Comparison of ENCODE assay signal across 8 mouse cellular contexts in the genomic region with DNA sequence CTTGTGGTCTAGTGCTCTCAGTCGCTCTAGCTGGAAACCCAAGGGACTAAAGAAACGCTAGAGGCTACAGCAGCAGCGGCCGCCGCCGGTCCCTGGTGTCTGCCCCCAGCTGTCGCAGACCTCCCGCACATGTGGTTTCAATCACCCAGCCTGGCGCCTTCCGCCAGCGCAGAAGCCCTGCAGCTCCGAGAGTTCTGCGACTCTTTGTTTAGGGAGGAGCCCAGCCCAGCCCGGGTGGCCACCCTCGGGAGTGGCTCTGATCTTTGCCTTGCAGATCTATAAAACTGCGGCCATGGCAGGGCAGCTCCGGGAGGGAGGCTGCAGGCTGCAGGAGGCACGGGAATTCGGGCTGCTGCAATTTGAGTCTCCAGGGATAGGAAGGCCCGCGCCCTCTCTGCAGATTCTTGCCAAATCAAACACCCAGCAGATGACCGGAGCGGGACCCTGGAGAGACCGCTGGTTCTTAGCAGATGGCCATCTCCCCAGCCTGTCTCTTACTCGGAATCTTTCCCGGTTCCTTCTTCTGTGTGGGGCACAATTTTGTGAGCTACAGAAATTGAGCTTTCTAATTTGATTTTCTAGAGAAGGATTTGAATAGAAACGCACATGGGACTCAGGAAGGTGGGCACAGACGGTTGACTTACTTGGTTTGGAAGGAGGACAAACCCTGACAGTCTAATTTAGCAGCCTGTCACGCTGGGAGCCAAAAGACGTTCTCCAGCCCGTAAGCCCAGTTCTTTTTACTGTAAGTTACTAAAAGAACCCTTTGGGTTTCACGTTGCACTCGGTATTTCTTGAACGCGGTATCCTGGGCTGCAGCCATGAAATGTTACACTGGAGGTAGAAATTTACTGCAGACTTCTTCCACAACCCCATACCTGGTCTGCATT. TPM values are rescaled to one million over a fixed set of nuclear protein-coding genes. Genes with fewer than 3 reads are reported as not detected.
A peak's percentile ranks its signal among the peaks of the same experiment; 100 is the strongest.
DNase-seq lines count a peak whose midpoint lies in the region; ATAC-seq lines count a peak whose summit lies in the region.

No protein-coding gene starts in this region.

- peak overlapping the region; percentile 29 for H3K4me3 ChIP-seq in erythroblast, embryonic 14.5 days (replicated peaks)
- H3K4me3 ChIP-seq in hindbrain, embryonic 14.5 days (replicated peaks; ENCODE audit: low read length), result peak overlapping the region; percentile 30
- peak overlapping the region; percentile 55 for H3K4me3 ChIP-seq in limb, embryonic 10.5 days

- no peaks in the 10 kb centered on the region for H3K36me3 ChIP-seq in erythroblast, embryonic 14.5 days (ENCODE audit: control insufficient read depth)
- no peaks in the 10 kb centered on the region for H3K36me3 ChIP-seq in hindbrain, embryonic 14.5 days (replicated peaks; ENCODE audit: control insufficient read depth, insufficient read depth)
- peaks cover 5% of the 10 kb centered on the region; the same call in 1 of the 2 replicates for H3K36me3 ChIP-seq in limb, embryonic 10.5 days

- DNase-seq in cerebellum, postnatal 10 days, result peak; percentile 79 to 84
- peak; percentile 33 to 63 for DNase-seq in gastrocnemius, adult 8-10 months (ENCODE audit: low spot score in 2 of 2)
- DNase-seq in hindbrain, embryonic 14.5 days (ENCODE audit: low spot score), result peak; percentile 48
- DNase-seq in limb, embryonic 10.5 days (ENCODE audit: low spot score), result peak; percentile 96
- DNase-seq in right cerebral cortex, postnatal 4 days, result peak; percentile 51

- peak overlapping the region; percentile 84 for H3K27ac ChIP-seq in hindbrain, embryonic 14.5 days
- H3K27ac ChIP-seq in limb, embryonic 10.5 days, result peak overlapping the region; percentile 95

- WGBS in hindbrain, embryonic 14.5 days, result under 1% methylated on average over 35 of the region's 35 CpGs
- WGBS in limb, embryonic 10.5 days, result under 1% methylated on average over 35 of the region's 35 CpGs

- peak overlapping the region; percentile 64 for H3K4me2 ChIP-seq in hindbrain, embryonic 14.5 days (replicated peaks)

- H3K4me1 ChIP-seq in erythroblast, embryonic 14.5 days (ENCODE audit: control insufficient read depth), result no peaks in the 10 kb centered on the region; the same call in 1 of the 2 replicates
- H3K4me1 ChIP-seq in hindbrain, embryonic 14.5 days (replicated peaks; ENCODE audit: control insufficient read depth, insufficient read depth, low read length), result peaks cover 17% of the 10 kb centered on the region
- peaks cover 35% of the 10 kb centered on the region for H3K4me1 ChIP-seq in limb, embryonic 10.5 days

- H3K27me3 ChIP-seq in erythroblast, embryonic 14.5 days (ENCODE audit: control insufficient read depth), result peaks cover 15% of the 10 kb centered on the region
- H3K27me3 ChIP-seq in hindbrain, embryonic 14.5 days (ENCODE audit: control insufficient read depth, insufficient read depth, low read length), result no peaks in the 10 kb centered on the region
- H3K27me3 ChIP-seq in limb, embryonic 10.5 days (ENCODE audit: low read depth, poor library complexity, severe bottlenecking), result no peaks in the 10 kb centered on the region

- no peaks in the 10 kb centered on the region for H3K9me3 ChIP-seq in erythroblast, embryonic 14.5 days (ENCODE audit: control insufficient read depth, low read length)
- H3K9me3 ChIP-seq in hindbrain, embryonic 14.5 days (ENCODE audit: control insufficient read depth, low read length), result no peaks in the 10 kb centered on the region
- no peaks in the 10 kb centered on the region for H3K9me3 ChIP-seq in limb, embryonic 10.5 days (replicated peaks)

- H3K9ac ChIP-seq in hindbrain, embryonic 14.5 days, result peak overlapping the region; percentile 61

- ATAC-seq in erythroblast, adult 5-6 weeks (replicated peaks; ENCODE audit: low FRiP score, poor library complexity, severe bottlenecking), result no peak
- ATAC-seq in hindbrain, embryonic 14.5 days (ENCODE audit: low FRiP score), result peak; percentile 69; the same call in 1 of the 2 replicates
- ATAC-seq in megakaryocyte-erythroid progenitor cell, adult 5-6 weeks (replicated peaks; ENCODE audit: low FRiP score, low TSS enrichment, poor library complexity, severe bottlenecking), result peak; percentile 71

RNA-seq across cellular contexts. Expression of a gene that starts 45.2 kb away (rescaled TPM):
- polyA plus RNA-seq in erythroblast, embryonic 14.5 days (2012), result 0.01 TPM in 1 of 2 replicates, not detected in the other
- 0.84 TPM in 1 of 2 replicates, not detected in the other for total RNA-seq in erythroblast, adult 5-6 weeks (2015; ENCODE audit: low replicate concordance)
- 0.26 TPM in 1 of 2 replicates, not detected in the other for total RNA-seq in erythroblast, adult 5-6 weeks (2017; ENCODE audit: low replicate concordance)
- total RNA-seq in gastrocnemius, adult 8-10 months (2022), result 1 to 10 TPM; 1.5 to 4.0 (median 2.5) TPM
- 56.6 and 62.9 TPM in 2 replicates for polyA plus RNA-seq in hindbrain, embryonic 14.5 days (2014; fragmentation: Nextera tagmentation; extraction: Ambion mirVana)
- polyA plus RNA-seq in limb, embryonic 10.5 days (2016; fragmentation: Nextera tagmentation; extraction: Ambion mirVana), result 47.0 and 53.5 TPM in 2 replicates
- total RNA-seq in megakaryocyte-erythroid progenitor cell, adult 5-6 weeks (2014; fragmentation: Nextera tagmentation), result not detected in 2 replicates
- total RNA-seq in megakaryocyte-erythroid progenitor cell, adult 5-6 weeks (2017), result 0.19 and 0.27 TPM in 2 replicates
